Mouse (Mus musculus) embryonic facial prominence, embryonic 14.5 days (tissue): Measurements from ENCODE around the gene Lrrc4c. TPM values are rescaled to one million over a fixed set of nuclear protein-coding genes. Genes with fewer than 3 reads are reported as not detected.

Experiments used
- ATAC-seq: fragments of 200-750 bp; cut with Nextera tagmentation; 2 replicates; pipeline ENCODE4 v1.8.0; 2017; ENCODE audit warnings: low read depth, moderate number of reproducible peaks, moderate TSS enrichment
- DNase-seq: peaks from one replicate; pipeline ENCODE4 v3.0.0-alpha.2; 2015; ENCODE audit warnings: low spot score
- H3K27ac ChIP-seq: fragments of 300-500 bp; sonication (generic); replicated peaks from 2 replicates; pipeline ENCODE4 v1.5.1; 2014; ENCODE audit warnings: low read depth, mild to moderate bottlenecking, low read length, moderate library complexity
- H3K27me3 ChIP-seq: fragments of 300-500 bp; sonication (generic); replicated peaks from 2 replicates; pipeline ENCODE4 v1.6.1; 2014; ENCODE audit warnings: low read length; ENCODE audit not compliant: control insufficient read depth, insufficient read depth
- H3K36me3 ChIP-seq: fragments of 300-500 bp; sonication (generic); 2 replicates; pipeline ENCODE4 v1.6.1; 2014; ENCODE audit warnings: low read length, mixed read lengths; ENCODE audit not compliant: control insufficient read depth, insufficient read depth
- H3K4me1 ChIP-seq: fragments of 300-500 bp; sonication (generic); 2 replicates; pipeline ENCODE4 v1.6.1; 2014; ENCODE audit warnings: antibody characterized with exemption, low read length; ENCODE audit not compliant: control insufficient read depth, insufficient read depth
- H3K4me2 ChIP-seq: fragments of 300-500 bp; sonication (generic); 2 replicates; pipeline ENCODE4 v1.6.1; 2014; ENCODE audit warnings: low read depth, mild to moderate bottlenecking, low read length, moderate library complexity, mixed read lengths
- H3K4me3 ChIP-seq: fragments of 300-500 bp; sonication (generic); 2 replicates; pipeline ENCODE4 v1.5.1; 2014; ENCODE audit warnings: low read depth, mild to moderate bottlenecking, low read length
- H3K9ac ChIP-seq: fragments of 300-500 bp; sonication (generic); 2 replicates; pipeline ENCODE4 v1.6.1; 2014; ENCODE audit warnings: low read depth, mild to moderate bottlenecking, low read length, moderate library complexity, mixed read lengths
- H3K9me3 ChIP-seq: fragments of 300-500 bp; sonication (generic); 2 replicates; pipeline ENCODE4 v1.6.1; 2016; ENCODE audit warnings: low read length; ENCODE audit not compliant: control insufficient read depth
- WGBS: fragments of 180-500 bp; shearing (Covaris S2); extraction: QIAGEN DNeasy Blood & Tissue Kit; methylation state at CpG from one replicate; pipeline ENCODE4 v1.1.7; 2014; 5-methylcytosine and 5-hydroxymethylcytosine counted together
- polyA plus RNA-seq: library from polyadenylated mRNA; unstranded; fragments of >200 nt; fragmentation: Nextera tagmentation; extraction: Ambion mirVana; gene quantifications from 2 replicates; pipeline ENCODE4 v1.2.1, GENCODE M21; 2014

The Lrrc4c gene
- polyA plus RNA-seq, 1 experiment from 2014 or later, result 1.9 TPM

DNA sequence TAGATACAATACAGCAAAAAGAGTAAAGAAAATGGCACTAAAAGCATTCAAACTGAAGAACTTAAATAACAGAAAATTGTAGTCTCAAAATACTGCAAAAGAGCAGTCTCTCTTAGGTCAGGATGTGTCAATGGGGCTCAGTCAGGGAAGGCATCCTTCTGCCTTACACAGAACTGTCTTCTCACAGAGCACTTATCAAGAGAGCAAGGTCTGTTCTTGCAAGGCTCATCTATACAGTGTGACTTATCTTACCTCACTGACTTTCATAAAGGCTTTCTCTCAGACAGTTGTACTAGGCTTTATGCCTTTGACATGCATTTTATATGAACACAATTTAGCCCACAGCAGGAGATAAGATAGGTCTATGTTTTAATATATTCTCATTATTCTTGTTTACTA is 1226.7 kb downstream of the Lrrc4c start:
- Histone ChIP-seq H3K9me3 (no peaks in the 10 kb centered on the region), H3K27me3 (no peaks in the 10 kb centered on the region)
- no peak for ATAC-seq

DNA sequence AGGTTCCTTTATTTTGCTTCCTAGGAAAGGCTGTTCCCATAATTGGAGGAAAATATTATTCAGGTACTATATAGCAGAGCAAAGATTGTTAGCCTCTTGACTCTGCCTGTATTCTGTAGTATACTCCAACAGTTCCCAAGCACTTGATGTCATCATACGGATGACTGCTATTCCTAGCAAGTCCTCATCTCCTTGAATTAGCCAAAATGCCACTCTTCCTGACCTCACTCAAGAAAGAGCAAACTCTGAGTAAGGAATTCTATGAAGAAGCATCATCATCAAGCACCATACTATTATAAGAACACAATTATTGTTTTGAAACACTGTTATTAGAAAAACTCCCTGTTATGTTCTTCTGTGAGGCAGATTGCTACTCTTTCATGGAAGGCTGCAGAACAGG is 1228.0 kb downstream of the Lrrc4c start:
- WGBS, result 83% methylated on average over 1 of the region's 1 CpGs
- Histone ChIP-seq H3K9me3 (no peaks in the 10 kb centered on the region), H3K27ac (no peak overlapping the region), H3K4me3 (no peak overlapping the region), H3K4me1 (no peaks in the 10 kb centered on the region), H3K27me3 (no peaks in the 10 kb centered on the region), H3K36me3 (no peaks in the 10 kb centered on the region), H3K9ac (no peak overlapping the region), H3K4me2 (no peak overlapping the region)
- DNase-seq, result peak; percentile 21
- no peak; the same call in 1 of the 2 replicates for ATAC-seq

More for the DNA sequence above, 1226.7 kb downstream of the Lrrc4c start:
- H3K9ac ChIP-seq, result no peak overlapping the region
- H3K4me3 ChIP-seq, result no peak overlapping the region
- H3K4me2 ChIP-seq, result no peak overlapping the region
- no peaks in the 10 kb centered on the region for H3K36me3 ChIP-seq
- no peak for DNase-seq
- H3K27ac ChIP-seq, result no peak overlapping the region
- H3K4me1 ChIP-seq, result no peaks in the 10 kb centered on the region

DNA sequence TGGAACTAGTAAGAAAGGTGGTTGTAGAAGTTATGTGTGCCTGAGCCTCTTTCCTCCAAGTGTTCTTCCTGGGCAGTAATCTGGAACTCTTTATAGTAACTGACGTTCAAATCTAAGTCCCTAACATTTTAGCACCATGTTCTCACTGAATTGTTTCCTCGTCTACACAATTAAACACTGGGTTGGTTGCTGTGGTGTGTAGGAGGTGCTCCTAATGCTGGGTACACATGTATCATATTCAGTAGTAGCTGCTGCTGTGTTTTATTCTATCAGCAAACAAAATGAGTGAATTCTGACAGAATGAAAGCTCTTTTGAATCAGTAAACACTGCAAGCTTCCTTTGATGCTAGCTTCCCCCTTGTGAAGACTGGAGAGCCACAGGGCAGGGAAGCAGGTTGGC is 1246.5 kb downstream of the Lrrc4c start:
- no peak overlapping the region for H3K27ac ChIP-seq
- no peaks in the 10 kb centered on the region for H3K9me3 ChIP-seq
- H3K36me3 ChIP-seq, result no peaks in the 10 kb centered on the region
- no peaks in the 10 kb centered on the region for H3K4me1 ChIP-seq
- no peak overlapping the region for H3K4me3 ChIP-seq
- DNase-seq (no peak), ATAC-seq (no peak)
- no peak overlapping the region for H3K9ac ChIP-seq
- 35% methylated on average over 2 of the region's 2 CpGs for WGBS
- H3K4me2 ChIP-seq, result no peak overlapping the region
- no peaks in the 10 kb centered on the region for H3K27me3 ChIP-seq

GRCm38 (mm10) chr2:97568954-97569353 is 1251.0 kb downstream of the Lrrc4c start:
- Histone ChIP-seq H3K4me1 (no peaks in the 10 kb centered on the region), H3K36me3 (no peaks in the 10 kb centered on the region), H3K4me3 (no peak overlapping the region), H3K27ac (no peak overlapping the region), H3K27me3 (no peaks in the 10 kb centered on the region), H3K4me2 (no peak overlapping the region), H3K9me3 (no peaks in the 10 kb centered on the region), H3K9ac (no peak overlapping the region)
- ATAC-seq (no peak), DNase-seq (no peak)
- WGBS, result 82% methylated on average over 2 of the region's 2 CpGs

GRCm38 (mm10) chr2:97574921-97575320 is 1257.0 kb downstream of the Lrrc4c start:
- Histone ChIP-seq H3K36me3 (no peaks in the 10 kb centered on the region), H3K4me1 (no peaks in the 10 kb centered on the region), H3K9ac (no peak overlapping the region), H3K4me3 (no peak overlapping the region), H3K9me3 (no peaks in the 10 kb centered on the region), H3K4me2 (no peak overlapping the region), H3K27me3 (no peaks in the 10 kb centered on the region), H3K27ac (no peak overlapping the region)
- ATAC-seq, result no peak
- no peak for DNase-seq

- 72% methylated on average over 2 of the region's 2 CpGs for WGBS
- Histone ChIP-seq H3K4me2 (no peak overlapping the region), H3K4me3 (no peak overlapping the region), H3K27me3 (no peaks in the 10 kb centered on the region), H3K27ac (no peak overlapping the region), H3K9me3 (no peaks in the 10 kb centered on the region), H3K4me1 (no peaks in the 10 kb centered on the region), H3K36me3 (no peaks in the 10 kb centered on the region), H3K9ac (no peak overlapping the region)
- DNase-seq (peak; percentile 5), ATAC-seq (no peak)
Measured at GRCm38 (mm10) chr2:97581132-97581531, 1263.2 kb downstream of the Lrrc4c start.

DNA sequence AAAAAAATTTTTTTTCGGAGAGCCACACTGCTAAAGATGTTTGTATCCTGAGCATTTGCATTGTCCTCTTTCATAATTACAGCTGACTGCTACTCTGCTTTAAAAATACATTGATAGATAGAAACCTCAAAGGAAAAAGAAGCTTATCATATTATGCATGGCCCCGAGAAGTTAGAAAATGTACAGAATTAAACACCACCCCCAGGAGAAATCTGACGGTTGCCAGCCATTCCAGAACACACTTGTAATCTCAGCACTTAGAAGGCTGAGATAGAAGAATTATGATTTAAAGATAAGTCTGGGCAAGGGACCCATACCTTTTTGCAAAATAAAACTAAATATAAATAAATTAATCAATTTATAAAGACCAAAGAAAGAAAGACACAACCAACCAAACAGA is 1268.4 kb downstream of the Lrrc4c start:
- Histone ChIP-seq H3K4me3 (no peak overlapping the region), H3K27me3 (no peaks in the 10 kb centered on the region), H3K4me1 (no peaks in the 10 kb centered on the region), H3K9ac (no peak overlapping the region), H3K4me2 (no peak overlapping the region), H3K9me3 (no peaks in the 10 kb centered on the region), H3K36me3 (no peaks in the 10 kb centered on the region), H3K27ac (no peak overlapping the region)
- ATAC-seq (no peak), DNase-seq (no peak)
- 78% methylated on average over 3 of the region's 3 CpGs for WGBS

- Histone ChIP-seq H3K4me1 (no peaks in the 10 kb centered on the region), H3K9ac (no peak overlapping the region), H3K4me2 (no peak overlapping the region), H3K27ac (no peak overlapping the region), H3K9me3 (no peaks in the 10 kb centered on the region), H3K36me3 (no peaks in the 10 kb centered on the region), H3K4me3 (no peak overlapping the region), H3K27me3 (no peaks in the 10 kb centered on the region)
- DNase-seq (no peak), ATAC-seq (no peak)
- 76% methylated on average over 3 of the region's 3 CpGs for WGBS
Measured at GRCm38 (mm10) chr2:97590563-97590962, 1272.6 kb downstream of the Lrrc4c start.

- Histone ChIP-seq H3K36me3 (no peaks in the 10 kb centered on the region), H3K27ac (no peak overlapping the region), H3K4me2 (no peak overlapping the region), H3K9me3 (no peaks in the 10 kb centered on the region), H3K4me1 (no peaks in the 10 kb centered on the region), H3K9ac (no peak overlapping the region), H3K4me3 (no peak overlapping the region), H3K27me3 (no peaks in the 10 kb centered on the region)
- 61% methylated on average over 3 of the region's 3 CpGs for WGBS
- no peak for ATAC-seq
- DNase-seq, result no peak
Measured at GRCm38 (mm10) chr2:97604182-97604581, 1286.2 kb downstream of the Lrrc4c start.
